Mouse (Mus musculus) bone marrow macrophage, adult 2 months (primary cell): ENCODE results near the gene Olfr1346.

ENCODE experiments used
- CTCF ChIP-seq: IDR thresholded peaks from 2 replicates; pipeline ENCODE4 v1.5.1; 2012; ENCODE audit warnings: low read depth, mild to moderate bottlenecking, low read length, moderate library complexity
- POLR2A ChIP-seq: IDR thresholded peaks from 2 replicates; pipeline ENCODE4 v1.6.1; 2012; ENCODE audit warnings: mild to moderate bottlenecking, low read depth, low read length, borderline replicate concordance

DNA sequence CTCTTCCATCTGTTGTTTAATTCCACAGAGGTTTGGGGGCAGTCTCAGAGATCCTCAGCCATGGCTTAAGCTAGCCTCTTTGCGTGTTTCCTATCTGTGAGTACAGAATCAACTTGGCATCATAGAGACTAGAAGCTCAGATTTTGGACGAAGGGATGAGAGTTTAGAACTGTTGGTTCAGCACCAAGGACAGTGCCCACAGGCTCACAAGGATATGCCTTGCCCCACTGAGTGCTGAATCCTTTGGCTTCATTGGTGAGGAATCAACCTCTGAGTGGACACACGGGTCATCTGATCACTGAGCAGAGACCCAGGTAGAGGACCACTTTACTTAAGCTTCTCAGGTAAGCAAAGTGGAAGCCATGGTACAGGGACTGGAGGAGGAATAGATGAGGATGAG is 10.5 kb upstream of the Olfr1346 start:
- no peak for TF ChIP-seq POLR2A
- TF ChIP-seq CTCF, result no peak
